Mouse (Mus musculus) gastrocnemius, adult 18-20 months (tissue): ENCODE data around the gene Sema4c. TPM values are rescaled to one million over a fixed set of nuclear protein-coding genes. Genes with fewer than 3 reads are reported as not detected.

ENCODE experiments used
- DNase-seq: peaks from one replicate; pipeline ENCODE4 v3.0.0; 2021; ENCODE audit warnings: low spot score
- microRNA-seq: library from miRNA; unstranded; fragments of <30 nt; microRNA quantifications from one replicate; pipeline ENCODE4 v1.2.0, GENCODE M21; 2021
- total RNA-seq, 2 experiments: library from RNA; stranded (reverse); gene quantifications; 2 replicates each; pipeline ENCODE4 v1.2.3; 2021

The Sema4c gene
- total RNA-seq, 2 experiments from 2014 or later, result 4.7 to 6.8 TPM

DNA sequence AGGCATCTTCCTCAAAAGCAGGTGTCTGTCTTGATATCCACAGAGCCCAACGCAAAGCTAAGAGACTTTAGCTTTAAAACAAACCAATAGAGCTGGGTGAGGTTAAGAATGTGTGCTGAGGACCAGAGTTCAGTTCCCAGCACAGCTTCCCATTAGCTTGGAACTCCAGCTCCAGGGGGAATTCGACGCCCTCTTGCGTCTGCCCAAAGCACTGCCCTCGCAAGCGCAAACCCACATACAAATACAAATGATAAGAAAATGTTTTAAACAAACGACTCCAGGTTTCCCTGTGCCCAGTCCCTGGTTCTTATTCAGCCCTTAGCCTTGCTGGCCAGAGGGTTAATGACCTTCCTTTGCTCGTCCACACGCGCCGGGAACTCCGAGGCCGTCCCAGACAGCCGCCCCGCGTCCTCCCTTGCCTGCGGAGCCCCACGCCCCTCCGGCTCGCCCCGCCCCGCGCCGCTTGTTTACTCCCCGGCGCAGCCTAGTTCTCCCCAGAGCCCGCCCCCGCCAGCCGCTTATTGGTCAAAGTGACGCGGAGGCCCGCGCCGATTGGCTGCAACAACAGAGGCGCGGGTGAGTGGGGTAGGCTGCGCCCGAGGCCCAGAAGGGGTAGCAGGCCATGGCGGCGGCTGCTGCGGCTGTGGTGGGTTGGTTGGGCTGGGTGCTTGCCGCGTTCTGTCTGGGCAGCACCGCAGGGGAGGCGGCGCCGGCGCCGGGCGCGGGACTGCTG lies 46.7 kb downstream of the Sema4c start, which contains the start of gene Cnnm3:
Gene Cnnm3, plus strand, starts transcription at position 579 of the 733 bp plus-strand sequence.
- DNase-seq, result peak; percentile 99

DNA sequence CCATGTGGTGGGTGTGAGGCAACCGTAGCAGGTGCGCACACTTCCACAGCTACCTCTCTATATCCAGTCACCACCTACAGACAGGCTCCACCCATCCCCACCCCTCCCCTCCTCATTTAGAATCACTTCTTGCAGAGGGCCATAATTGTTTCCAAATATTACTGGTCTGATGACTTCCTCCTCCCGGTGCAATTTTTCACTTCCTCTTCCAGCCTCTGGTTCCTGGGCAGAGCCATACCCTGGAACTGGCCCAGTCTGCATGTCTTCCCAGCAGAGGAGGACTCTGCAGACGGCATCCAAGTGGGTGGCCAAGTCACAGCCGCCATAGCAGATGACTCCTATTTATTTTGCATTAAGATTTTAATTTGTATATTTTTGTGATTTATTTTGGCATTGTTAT lies 49.9 kb downstream of the Sema4c start:
- no peak for DNase-seq

DNA sequence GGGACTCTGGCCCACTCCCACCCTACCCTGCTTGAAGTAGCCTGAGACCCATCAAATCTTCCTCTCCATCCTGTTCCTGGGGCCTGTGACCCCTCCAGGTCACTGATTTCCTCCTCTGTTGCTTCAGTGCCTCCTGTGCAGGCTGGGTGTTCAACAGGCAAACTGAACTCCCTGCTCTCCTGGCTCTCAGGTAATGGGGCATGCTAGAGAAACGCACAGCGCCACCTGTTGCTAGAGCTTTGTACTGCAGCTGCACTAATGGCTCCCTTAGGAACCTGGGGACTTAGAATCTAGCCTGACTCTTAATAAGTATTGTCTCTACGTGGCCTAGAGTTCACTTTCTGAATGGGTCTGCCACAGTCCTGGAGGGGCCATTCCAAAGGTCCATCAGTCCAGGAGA lies 56.9 kb downstream of the Sema4c start:
- DNase-seq, result peak; percentile 77

Small RNA genes lying within 50 kb of the gene (microRNA-seq; reads per million reads assigned to microRNA genes)
- gene Gm47280, result not detected

Other genes starting within 250 kb of the Sema4c start
- gene Kansl3, start 189.2 kb downstream of the Sema4c start, total RNA-seq, result 10 to 100 TPM; 31.9 to 40.6 TPM
- gene Fer1l5, start 186.1 kb downstream of the Sema4c start, total RNA-seq, result not detected
- 10 to 100 TPM; 21.0 to 22.2 TPM for gene Lman2l, start 113.1 kb downstream of the Sema4c start, total RNA-seq
- gene Cnnm4, start 86.7 kb downstream of the Sema4c start, total RNA-seq, result 1 to 10 TPM; 7.6 to 8.2 TPM
- gene Cnnm3, start 46.5 kb downstream of the Sema4c start, total RNA-seq, result 10 to 100 TPM; 11.6 TPM
- 1,000 to 10,000 TPM; 3,219 to 3,282 TPM for gene Ankrd23, start 21.5 kb downstream of the Sema4c start, total RNA-seq
- gene Gm42417, start 18.9 kb downstream of the Sema4c start, total RNA-seq, result 1,000 to 10,000 TPM; 1,348 to 1,458 TPM
- 1 to 10 TPM; 7.3 to 8.6 TPM for gene Ankrd39, start 10.9 kb downstream of the Sema4c start, total RNA-seq
- under 1 TPM; 0.43 to 0.59 TPM for gene Fam178b, start 124.8 kb upstream of the Sema4c start, total RNA-seq
- 1,000 to 10,000 TPM; 1,366 to 1,435 TPM for gene Cox5b, start 133.1 kb upstream of the Sema4c start, total RNA-seq
- gene 4933424G06Rik, start 151.8 kb upstream of the Sema4c start, total RNA-seq, result 1 to 10 TPM in 1 of 2 experiments, under 1 TPM in 1; 0.66 to 1.2 TPM
- 100 to 1,000 TPM; 138 to 147 TPM for gene Actr1b, start 156.1 kb upstream of the Sema4c start, total RNA-seq
- under 1 TPM; 0.19 to 0.73 TPM for gene Zap70, start 203.4 kb upstream of the Sema4c start, total RNA-seq